Mouse (Mus musculus): ENCODE data around the gene Glmp. TPM values are rescaled to one million over a fixed set of nuclear protein-coding genes. Genes with fewer than 3 reads are reported as not detected.

The Glmp gene
- polyA plus RNA-seq, 1 experiment from 2014 or later, result 127 TPM

DNA sequence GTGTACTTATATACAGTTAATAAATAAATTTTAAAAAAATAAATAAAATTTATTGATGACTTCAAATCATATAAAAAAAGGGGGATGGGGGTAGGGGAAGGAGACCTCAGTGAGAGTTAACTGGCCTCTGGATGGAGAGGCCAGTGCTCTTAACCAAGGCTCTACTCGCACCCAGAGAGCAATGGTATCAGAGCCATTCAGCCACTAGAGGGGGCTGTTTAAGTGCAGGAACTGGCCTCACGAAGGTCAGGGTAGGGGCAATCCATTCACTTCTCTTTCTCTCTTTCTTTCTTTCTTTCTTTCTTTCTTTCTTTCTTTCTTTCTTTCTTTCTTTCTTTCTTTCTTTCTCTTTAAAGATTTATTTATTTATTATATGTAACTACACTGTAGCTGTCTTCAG, 6.5 kb downstream of the Glmp start:
- H3K36me3 ChIP-seq (ENCODE audit: control insufficient read depth, insufficient read depth, low read length), result peaks cover 34% of the 10 kb centered on the region
- no peak overlapping the region for H3K4me3 ChIP-seq (ENCODE audit: low read depth, low read length)
- no peaks in the 10 kb centered on the region for H3K4me1 ChIP-seq (ENCODE audit: control insufficient read depth, insufficient read depth, low read length)
- WGBS, result 31% methylated on average over 2 of the region's 2 CpGs
- DNase-seq (ENCODE audit: low spot score) (no peak), ATAC-seq (ENCODE audit: low read depth) (no peak)
- H3K27me3 ChIP-seq (replicated peaks; ENCODE audit: control insufficient read depth, insufficient read depth, low read length), result no peaks in the 10 kb centered on the region
- no peak overlapping the region for H3K27ac ChIP-seq (replicated peaks; ENCODE audit: low read depth, low read length)
- no peak overlapping the region for H3K4me2 ChIP-seq (ENCODE audit: low read depth, low read length)
- H3K9ac ChIP-seq (ENCODE audit: low read depth, low read length), result no peak overlapping the region
- H3K9me3 ChIP-seq (ENCODE audit: control insufficient read depth, low read length), result no peaks in the 10 kb centered on the region

DNA sequence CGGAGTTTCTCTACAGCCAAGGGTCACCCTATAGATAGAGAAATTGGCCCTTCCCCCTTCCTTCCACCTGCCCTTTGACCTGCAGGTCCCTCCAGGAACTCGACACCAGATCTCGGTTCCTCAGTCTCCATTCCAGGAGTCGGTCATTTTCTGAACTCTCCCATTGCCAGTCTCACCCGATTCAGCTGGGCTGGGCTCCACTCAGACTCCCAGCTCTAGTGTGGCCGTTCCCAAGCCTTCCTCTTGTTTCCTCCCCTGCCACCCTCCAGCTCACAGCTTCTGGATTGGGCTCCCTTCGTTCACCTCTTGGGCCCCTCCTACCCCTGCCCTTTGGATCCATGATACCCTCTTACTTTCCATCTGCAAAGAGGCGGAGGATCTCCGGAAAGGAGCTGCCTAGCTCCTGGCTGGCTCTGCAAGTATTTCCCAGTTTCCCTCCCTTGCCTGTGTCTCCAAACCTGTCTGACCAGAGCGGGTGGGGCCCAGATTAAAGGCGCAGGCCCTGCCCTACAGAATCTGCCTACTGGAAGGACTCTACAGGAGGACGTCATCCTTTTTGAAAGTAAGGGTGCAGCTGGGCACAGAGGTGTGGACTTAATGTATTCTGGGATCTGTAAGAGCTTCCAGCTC, 9.3 kb downstream of the Glmp start:
- Histone ChIP-seq H3K27ac (replicated peaks; ENCODE audit: low read depth, low read length) (0 out of 2 replicates have a peak overlapping the region, but pooled peaks have one; percentile 29), H3K36me3 (ENCODE audit: control insufficient read depth, insufficient read depth, low read length) (peaks cover 9% of the 10 kb centered on the region; the same call in 1 of the 2 replicates), H3K4me2 (ENCODE audit: low read depth, low read length) (peak overlapping the region; percentile 31), H3K4me3 (ENCODE audit: low read depth, low read length) (peak overlapping the region; percentile 22), H3K9me3 (ENCODE audit: control insufficient read depth, low read length) (no peaks in the 10 kb centered on the region), H3K27me3 (replicated peaks; ENCODE audit: control insufficient read depth, insufficient read depth, low read length) (no peaks in the 10 kb centered on the region), H3K4me1 (ENCODE audit: control insufficient read depth, insufficient read depth, low read length) (peaks cover 5% of the 10 kb centered on the region; the same call in 1 of the 2 replicates), H3K9ac (ENCODE audit: low read depth, low read length) (0 out of 2 replicates have a peak overlapping the region, but pooled peaks have one; percentile 39)
- DNase-seq (ENCODE audit: low spot score) (peak; percentile 68), ATAC-seq (ENCODE audit: low read depth) (no peak; the same call in 1 of the 2 replicates)
- 40% methylated on average over 12 of the region's 12 CpGs for WGBS

DNA sequence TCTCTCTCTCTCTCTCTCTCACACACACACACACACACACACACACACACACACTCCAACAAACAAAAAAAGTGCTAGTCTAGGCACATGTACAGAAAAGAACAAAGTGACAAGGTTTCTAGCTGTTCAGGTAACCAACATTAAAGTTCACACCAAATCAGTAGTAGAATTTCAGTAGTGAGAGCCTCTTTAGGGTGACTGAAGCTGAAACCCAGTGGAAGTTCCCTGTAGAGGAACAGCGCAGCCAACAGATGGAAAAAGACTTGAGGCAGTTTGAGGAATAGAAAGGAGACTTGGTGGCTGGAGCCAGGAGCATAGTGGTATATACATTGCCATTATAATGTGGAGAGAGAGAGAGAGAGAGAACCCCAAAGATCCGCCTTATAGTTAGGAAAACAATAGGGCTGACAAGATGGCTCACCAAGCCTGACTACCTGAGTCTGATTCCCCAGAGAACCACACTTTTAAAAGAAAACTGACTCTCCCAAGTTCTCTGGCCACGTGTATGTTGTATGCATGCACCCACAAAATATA, 10.1 kb downstream of the Glmp start:
- Histone ChIP-seq H3K27me3 (replicated peaks; ENCODE audit: control insufficient read depth, insufficient read depth, low read length) (no peaks in the 10 kb centered on the region), H3K27ac (replicated peaks; ENCODE audit: low read depth, low read length) (peak overlapping the region; percentile 40; the same call in 1 of the 2 replicates), H3K4me3 (ENCODE audit: low read depth, low read length) (peak overlapping the region; percentile 68), H3K36me3 (ENCODE audit: control insufficient read depth, insufficient read depth, low read length) (0 out of 2 replicates have a peak, but pooled peaks cover under 1% of the 10 kb centered on the region), H3K4me2 (ENCODE audit: low read depth, low read length) (peak overlapping the region; percentile 80), H3K9me3 (ENCODE audit: control insufficient read depth, low read length) (no peaks in the 10 kb centered on the region), H3K9ac (ENCODE audit: low read depth, low read length) (peak overlapping the region; percentile 76), H3K4me1 (ENCODE audit: control insufficient read depth, insufficient read depth, low read length) (peaks cover 5% of the 10 kb centered on the region; the same call in 1 of the 2 replicates)
- 29% methylated on average over 3 of the region's 3 CpGs for WGBS
- DNase-seq (ENCODE audit: low spot score), result no peak
- ATAC-seq (ENCODE audit: low read depth), result no peak

DNA sequence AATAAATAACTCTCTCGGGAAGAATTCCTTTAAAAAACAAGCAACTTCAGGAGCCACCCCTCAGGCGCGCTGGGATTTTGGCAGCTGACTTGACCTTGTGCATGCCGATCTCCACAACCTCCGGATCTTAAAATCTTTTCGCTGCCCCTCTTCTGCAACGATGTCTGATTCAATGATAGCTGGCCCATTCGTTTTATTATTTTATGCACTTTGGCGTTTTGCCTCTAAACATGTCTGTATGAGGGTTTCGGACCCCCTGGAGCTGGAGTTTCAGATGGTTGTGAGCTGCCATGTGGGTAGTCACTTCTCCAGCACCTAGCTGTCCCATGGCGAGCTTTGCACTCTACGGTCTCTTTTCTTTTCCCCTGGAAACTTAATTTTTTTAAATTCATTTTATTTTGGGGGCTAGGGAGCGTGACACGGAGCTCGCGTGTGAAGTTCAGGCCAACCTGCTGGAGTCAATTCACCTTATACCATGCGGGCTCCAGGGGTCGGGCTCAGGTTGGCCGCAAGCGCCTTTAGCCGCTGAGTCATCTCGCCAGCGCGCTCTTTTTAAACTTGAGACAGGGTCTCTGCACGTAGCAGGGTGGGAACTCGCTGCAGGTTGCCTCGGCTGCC, 10.7 kb downstream of the Glmp start:
- peak overlapping the region; percentile 87 for H3K27ac ChIP-seq (replicated peaks; ENCODE audit: low read depth, low read length)
- H3K4me3 ChIP-seq (ENCODE audit: low read depth, low read length), result peak overlapping the region; percentile 68
- peak; percentile 42; the same call in 1 of the 2 replicates for ATAC-seq (ENCODE audit: low read depth)
- H3K4me2 ChIP-seq (ENCODE audit: low read depth, low read length), result peak overlapping the region; percentile 80
- DNase-seq (ENCODE audit: low spot score), result peak; percentile 25
- peaks cover 5% of the 10 kb centered on the region; the same call in 1 of the 2 replicates for H3K4me1 ChIP-seq (ENCODE audit: control insufficient read depth, insufficient read depth, low read length)
- peak overlapping the region; percentile 76 for H3K9ac ChIP-seq (ENCODE audit: low read depth, low read length)
- WGBS, result under 1% methylated on average over 27 of the region's 27 CpGs
- no peaks in the 10 kb centered on the region for H3K27me3 ChIP-seq (replicated peaks; ENCODE audit: control insufficient read depth, insufficient read depth, low read length)
- H3K36me3 ChIP-seq (ENCODE audit: control insufficient read depth, insufficient read depth, low read length), result no peaks in the 10 kb centered on the region
- H3K9me3 ChIP-seq (ENCODE audit: control insufficient read depth, low read length), result no peaks in the 10 kb centered on the region

DNA sequence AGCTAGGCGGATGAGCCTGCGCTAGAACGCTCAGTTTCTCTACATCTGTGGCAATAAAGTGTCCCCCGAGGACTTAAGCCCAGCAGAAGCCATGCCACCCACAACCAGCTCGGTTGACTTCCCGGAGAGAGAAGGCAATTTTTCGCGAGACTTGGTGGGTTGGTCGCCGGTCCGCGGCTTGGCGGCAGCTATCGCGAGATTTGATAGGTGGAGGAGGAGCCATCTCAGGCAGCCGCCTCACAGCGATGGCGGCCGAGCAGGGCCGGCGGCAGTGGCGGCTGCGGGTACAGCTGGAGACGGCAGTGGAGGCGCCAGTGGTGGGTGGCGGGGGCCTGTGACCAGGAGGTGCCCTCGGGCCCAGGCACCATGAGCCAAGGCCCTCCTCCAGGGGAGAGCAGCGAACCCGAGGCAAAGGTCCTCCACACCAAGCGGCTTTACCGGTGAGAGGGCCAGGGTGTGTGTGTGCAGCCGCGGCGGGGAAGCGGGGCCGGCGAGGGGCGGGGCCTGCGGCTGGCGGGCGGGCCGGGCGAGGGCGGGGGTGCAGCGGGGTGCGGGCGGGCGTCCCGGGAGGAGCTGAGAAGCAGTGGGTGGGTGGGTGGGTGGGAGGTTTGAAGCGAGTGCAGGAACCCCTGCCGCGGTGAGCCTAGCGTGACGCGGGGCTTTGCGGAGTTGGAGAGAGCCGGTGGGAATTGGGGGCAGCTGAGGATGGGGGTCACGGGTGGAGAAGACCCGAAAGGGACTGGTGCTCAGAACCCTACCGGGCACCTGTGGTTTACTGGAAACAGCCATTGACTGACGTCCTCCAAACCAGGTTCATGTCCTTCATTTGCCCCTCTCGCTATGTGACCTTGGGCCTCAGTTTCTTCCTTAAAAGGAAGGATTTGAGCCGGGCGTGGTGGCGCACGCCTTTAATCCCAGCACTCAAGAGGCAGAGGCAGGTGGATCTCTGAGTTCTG, 11.5 kb downstream of the Glmp start, which contains the start of the genes Tmem79 and Smg5:
Gene Tmem79, minus strand, starts transcription at position 91 of the 956 bp plus-strand sequence.
Gene Smg5, plus strand, starts transcription at position 203 of the 956 bp plus-strand sequence.
- ATAC-seq (ENCODE audit: low read depth), result peak; percentile 95
- WGBS, result 1% methylated on average over 36 of the region's 66 CpGs
- H3K4me1 ChIP-seq (ENCODE audit: control insufficient read depth, insufficient read depth, low read length), result peaks cover 5% of the 10 kb centered on the region; the same call in 1 of the 2 replicates
- peak within 1 kb of the TSS; percentile 68 for H3K4me3 ChIP-seq (ENCODE audit: low read depth, low read length)
- H3K9me3 ChIP-seq (ENCODE audit: control insufficient read depth, low read length), result no peaks in the 10 kb centered on the region
- no peaks in the 10 kb centered on the region for H3K36me3 ChIP-seq (ENCODE audit: control insufficient read depth, insufficient read depth, low read length)
- no peaks in the 10 kb centered on the region for H3K27me3 ChIP-seq (replicated peaks; ENCODE audit: control insufficient read depth, insufficient read depth, low read length)
- H3K27ac ChIP-seq (replicated peaks; ENCODE audit: low read depth, low read length), result peak within 1 kb of the TSS; percentile 87
- H3K9ac ChIP-seq (ENCODE audit: low read depth, low read length), result peak within 1 kb of the TSS; percentile 76
- H3K4me2 ChIP-seq (ENCODE audit: low read depth, low read length), result peak within 1 kb of the TSS; percentile 80
- DNase-seq (ENCODE audit: low spot score), result peak; percentile 98

DNA sequence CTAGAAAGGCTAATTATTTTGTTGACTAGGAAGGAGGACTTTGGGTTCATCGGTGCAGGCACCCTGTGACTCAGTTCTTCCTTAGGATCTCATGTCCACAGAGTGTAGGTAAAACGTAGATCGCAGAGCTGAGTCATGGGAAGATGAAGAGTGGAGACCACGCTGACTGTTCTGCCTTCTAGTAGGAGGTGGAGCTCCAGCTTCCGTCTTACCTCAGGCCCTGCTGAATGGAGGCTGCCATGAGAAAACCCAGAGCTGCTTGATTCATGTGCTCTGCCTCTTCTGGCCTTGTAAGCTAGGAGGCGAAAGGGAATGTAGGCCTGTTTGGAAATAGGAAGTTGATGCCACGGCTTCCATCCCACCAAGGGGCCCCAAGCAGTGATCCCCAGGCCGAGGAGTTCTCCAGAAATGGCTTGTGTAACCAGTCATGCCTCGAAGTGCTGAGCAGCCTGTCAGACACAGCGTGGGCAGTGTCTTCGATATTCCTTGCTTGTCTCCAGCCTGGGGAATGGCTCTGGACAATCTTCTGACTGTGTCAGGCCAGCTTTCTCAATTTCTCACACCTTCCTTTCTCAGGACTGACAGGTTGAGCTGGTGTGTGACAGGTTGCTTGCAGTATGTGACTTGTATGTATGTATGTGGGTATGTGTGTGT, 12.7 kb downstream of the Glmp start:
- Histone ChIP-seq H3K27ac (replicated peaks; ENCODE audit: low read depth, low read length) (no peak overlapping the region), H3K4me1 (ENCODE audit: control insufficient read depth, insufficient read depth, low read length) (peaks cover 5% of the 10 kb centered on the region; the same call in 1 of the 2 replicates), H3K27me3 (replicated peaks; ENCODE audit: control insufficient read depth, insufficient read depth, low read length) (no peaks in the 10 kb centered on the region), H3K9ac (ENCODE audit: low read depth, low read length) (peak overlapping the region; percentile 28; the same call in 1 of the 2 replicates), H3K36me3 (ENCODE audit: control insufficient read depth, insufficient read depth, low read length) (peaks cover 11% of the 10 kb centered on the region), H3K4me2 (ENCODE audit: low read depth, low read length) (peak overlapping the region; percentile 63), H3K9me3 (ENCODE audit: control insufficient read depth, low read length) (no peaks in the 10 kb centered on the region), H3K4me3 (ENCODE audit: low read depth, low read length) (peak overlapping the region; percentile 68)
- DNase-seq (ENCODE audit: low spot score) (no peak), ATAC-seq (ENCODE audit: low read depth) (no peak)
- WGBS, result 87% methylated on average over 11 of the region's 11 CpGs

DNA sequence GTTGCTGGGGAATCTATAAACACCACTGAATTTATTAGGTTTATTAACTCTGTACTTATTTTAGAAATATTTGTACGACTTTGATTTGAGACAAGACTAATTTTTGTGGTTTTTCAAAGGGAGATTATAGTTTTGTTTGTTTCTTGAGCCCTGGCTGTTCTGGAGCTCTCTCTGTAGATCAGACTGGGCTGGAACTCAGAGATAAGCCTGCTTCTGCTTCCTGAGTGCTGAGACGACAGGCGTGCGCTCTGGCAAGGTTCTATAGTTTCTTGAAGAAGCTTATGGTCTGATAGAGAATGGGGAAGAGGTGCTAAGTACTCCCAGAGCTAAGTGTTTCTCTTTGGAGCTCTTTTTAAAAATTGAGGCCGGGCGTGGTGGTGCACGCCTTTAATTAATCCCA, 13.5 kb downstream of the Glmp start:
- H3K27ac ChIP-seq (replicated peaks; ENCODE audit: low read depth, low read length), result no peak overlapping the region
- peaks cover 5% of the 10 kb centered on the region; the same call in 1 of the 2 replicates for H3K4me1 ChIP-seq (ENCODE audit: control insufficient read depth, insufficient read depth, low read length)
- WGBS, result 89% methylated on average over 7 of the region's 7 CpGs
- no peak overlapping the region for H3K9ac ChIP-seq (ENCODE audit: low read depth, low read length)
- no peaks in the 10 kb centered on the region for H3K9me3 ChIP-seq (ENCODE audit: control insufficient read depth, low read length)
- no peak overlapping the region for H3K4me2 ChIP-seq (ENCODE audit: low read depth, low read length)
- H3K27me3 ChIP-seq (replicated peaks; ENCODE audit: control insufficient read depth, insufficient read depth, low read length), result no peaks in the 10 kb centered on the region
- DNase-seq (ENCODE audit: low spot score) (no peak), ATAC-seq (ENCODE audit: low read depth) (no peak)
- no peak overlapping the region for H3K4me3 ChIP-seq (ENCODE audit: low read depth, low read length)
- H3K36me3 ChIP-seq (ENCODE audit: control insufficient read depth, insufficient read depth, low read length), result peaks cover 19% of the 10 kb centered on the region
